Mouse (Mus musculus): ENCODE measurements around the gene Spred1. TPM values are rescaled to one million over a fixed set of nuclear protein-coding genes. Genes with fewer than 3 reads are reported as not detected.
A peak's percentile ranks its signal among the peaks of the same experiment; 100 is the strongest.

The Spred1 gene
- polyA plus RNA-seq (2014; fragmentation: Nextera tagmentation; extraction: Ambion mirVana) = 11.2 and 11.5 TPM in 2 replicates

DNA sequence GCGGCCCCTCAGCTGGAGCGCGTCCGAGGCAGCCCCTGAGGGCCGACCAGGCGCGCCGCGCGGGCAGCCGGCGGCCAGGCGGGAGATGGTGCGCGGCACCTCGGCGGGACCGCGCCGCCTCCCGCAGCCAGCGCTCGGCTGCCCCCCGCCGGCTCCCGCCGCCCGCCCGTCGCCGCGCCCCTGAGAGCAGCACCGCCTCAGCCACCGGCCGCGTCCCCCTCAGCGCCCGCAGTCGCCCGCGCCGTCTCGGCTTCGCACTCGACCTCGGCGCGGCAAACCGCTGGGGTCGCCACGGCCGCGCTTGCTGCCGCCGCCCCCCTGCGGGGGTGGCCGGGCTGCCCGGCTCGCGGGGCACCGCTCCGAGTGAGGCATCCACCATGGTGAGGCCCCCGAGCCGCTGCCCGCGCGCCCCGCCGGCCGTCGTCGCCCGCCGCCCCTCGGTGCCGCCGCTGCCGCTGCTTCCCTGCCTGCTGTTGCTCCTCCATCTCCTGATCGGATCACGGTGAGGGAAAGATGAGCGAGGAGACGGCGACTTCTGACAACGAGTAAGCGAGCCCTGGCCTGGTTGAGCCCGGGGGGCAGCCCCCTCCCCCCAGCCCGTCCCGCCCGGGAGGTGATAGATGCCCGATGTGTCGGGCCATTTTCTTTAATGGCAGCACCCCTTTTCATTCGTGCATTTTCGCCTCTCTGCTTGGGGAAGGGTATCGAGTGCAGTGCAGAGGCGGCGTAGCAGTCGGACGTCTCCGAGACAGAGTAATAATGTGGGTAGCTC is at the start of gene Spred1:
Gene Spred1, plus strand, starts transcription at position 163 of the 772 bp plus-strand sequence.
- Histone ChIP-seq H3K27me3 (replicated peaks; ENCODE audit: control insufficient read depth, insufficient read depth, low read length) (no peaks in the 10 kb centered on the region), H3K27ac (ENCODE audit: low read depth, low read length) (peak within 1 kb of the TSS; percentile 99), H3K4me2 (ENCODE audit: low read length) (peak within 1 kb of the TSS; percentile 79), H3K36me3 (ENCODE audit: control insufficient read depth, insufficient read depth, low read length) (no peaks in the 10 kb centered on the region), H3K9me3 (replicated peaks; ENCODE audit: control insufficient read depth, low read length) (no peaks in the 10 kb centered on the region), H3K4me1 (ENCODE audit: control insufficient read depth, insufficient read depth, low read length) (peaks cover 13% of the 10 kb centered on the region), H3K9ac (ENCODE audit: low read length) (peak within 1 kb of the TSS; percentile 96), H3K4me3 (ENCODE audit: low read depth, low read length) (peak within 1 kb of the TSS; percentile 91)
- WGBS = under 1% methylated on average over 57 of the region's 99 CpGs
- peak; percentile 8 for ATAC-seq
- DNase-seq (ENCODE audit: low spot score) = peak; percentile 48

DNA sequence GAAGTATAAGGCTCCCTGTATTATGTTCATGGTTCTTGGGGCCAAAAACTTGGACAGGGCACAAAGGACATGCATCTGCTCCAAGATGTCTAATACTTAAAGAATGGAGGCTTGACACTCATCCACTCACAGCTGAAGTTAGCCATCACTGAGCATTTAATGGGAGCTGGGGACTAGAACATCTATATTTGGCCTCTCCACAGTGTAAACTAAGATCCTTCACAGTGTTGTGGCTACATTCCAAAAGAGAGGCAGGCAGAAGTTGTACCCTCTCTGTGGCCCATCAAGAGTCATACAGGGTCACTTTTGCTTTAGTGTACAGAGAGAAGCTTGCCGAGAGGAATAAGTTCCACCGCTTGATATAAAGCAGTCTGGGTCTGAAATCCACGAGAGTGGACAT is 49.6 kb upstream of the Spred1 start:
- no peak overlapping the region for H3K4me3 ChIP-seq (ENCODE audit: low read depth, low read length)
- no peak overlapping the region for H3K9ac ChIP-seq (ENCODE audit: low read length)
- no peak overlapping the region for H3K27ac ChIP-seq (ENCODE audit: low read depth, low read length)
- no peaks in the 10 kb centered on the region for H3K27me3 ChIP-seq (replicated peaks; ENCODE audit: control insufficient read depth, insufficient read depth, low read length)
- H3K36me3 ChIP-seq (ENCODE audit: control insufficient read depth, insufficient read depth, low read length) = no peaks in the 10 kb centered on the region
- H3K4me1 ChIP-seq (ENCODE audit: control insufficient read depth, insufficient read depth, low read length) = no peaks in the 10 kb centered on the region
- H3K9me3 ChIP-seq (replicated peaks; ENCODE audit: control insufficient read depth, low read length) = no peaks in the 10 kb centered on the region
- no peak overlapping the region for H3K4me2 ChIP-seq (ENCODE audit: low read length)
- DNase-seq (ENCODE audit: low spot score) (no peak), ATAC-seq (no peak)
- WGBS = 91% methylated on average over 3 of the region's 3 CpGs

DNA sequence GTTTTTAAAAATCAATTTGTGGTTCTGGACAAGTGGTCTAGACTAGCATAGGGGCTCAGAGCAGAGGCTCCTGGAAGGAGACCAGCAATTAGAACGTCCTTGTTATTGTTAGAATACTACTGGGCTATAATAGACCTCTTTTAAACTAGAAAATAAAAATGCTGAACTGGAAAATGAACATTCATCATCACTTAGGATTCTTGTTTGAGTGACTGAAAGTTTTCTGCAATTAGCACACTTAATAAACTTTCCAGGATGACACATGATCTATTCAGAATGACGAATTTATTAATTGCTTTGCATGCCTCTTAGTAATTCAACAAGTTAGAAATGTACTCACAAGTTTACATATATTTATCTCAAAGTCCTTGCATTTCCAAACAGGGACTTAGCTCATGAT is 42.5 kb upstream of the Spred1 start:
- 59% methylated on average over 2 of the region's 2 CpGs for WGBS
- Histone ChIP-seq H3K9ac (ENCODE audit: low read length) (no peak overlapping the region), H3K27me3 (replicated peaks; ENCODE audit: control insufficient read depth, insufficient read depth, low read length) (no peaks in the 10 kb centered on the region), H3K4me2 (ENCODE audit: low read length) (no peak overlapping the region), H3K27ac (ENCODE audit: low read depth, low read length) (no peak overlapping the region), H3K4me3 (ENCODE audit: low read depth, low read length) (no peak overlapping the region), H3K4me1 (ENCODE audit: control insufficient read depth, insufficient read depth, low read length) (no peaks in the 10 kb centered on the region), H3K36me3 (ENCODE audit: control insufficient read depth, insufficient read depth, low read length) (no peaks in the 10 kb centered on the region), H3K9me3 (replicated peaks; ENCODE audit: control insufficient read depth, low read length) (no peaks in the 10 kb centered on the region)
- ATAC-seq = no peak
- no peak for DNase-seq (ENCODE audit: low spot score)

DNA sequence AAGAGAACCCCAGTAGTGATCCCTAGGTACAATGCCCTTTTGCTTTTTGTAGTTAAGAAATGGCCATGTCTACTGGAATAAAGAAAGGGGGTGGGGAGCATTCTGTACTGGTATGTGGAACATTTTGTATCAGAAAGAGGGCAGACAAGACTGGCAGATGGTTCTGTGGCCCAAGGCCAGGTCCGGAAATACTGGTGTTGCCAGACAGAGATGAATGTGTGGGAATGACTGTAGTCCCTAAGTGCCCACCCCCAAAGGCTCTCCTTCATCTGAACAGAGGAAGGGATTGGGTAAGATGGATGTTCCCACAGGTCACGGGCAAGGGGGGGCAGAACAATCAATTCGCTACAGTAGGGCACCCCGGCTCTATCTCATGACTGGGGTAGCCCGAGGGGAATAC is 41.6 kb upstream of the Spred1 start:
- H3K9me3 ChIP-seq (replicated peaks; ENCODE audit: control insufficient read depth, low read length) = no peaks in the 10 kb centered on the region
- no peaks in the 10 kb centered on the region for H3K27me3 ChIP-seq (replicated peaks; ENCODE audit: control insufficient read depth, insufficient read depth, low read length)
- no peaks in the 10 kb centered on the region for H3K4me1 ChIP-seq (ENCODE audit: control insufficient read depth, insufficient read depth, low read length)
- no peak overlapping the region for H3K4me2 ChIP-seq (ENCODE audit: low read length)
- no peak overlapping the region for H3K9ac ChIP-seq (ENCODE audit: low read length)
- DNase-seq (ENCODE audit: low spot score) (peak; percentile 13), ATAC-seq (no peak)
- no peaks in the 10 kb centered on the region for H3K36me3 ChIP-seq (ENCODE audit: control insufficient read depth, insufficient read depth, low read length)
- 89% methylated on average over 5 of the region's 5 CpGs for WGBS
- no peak overlapping the region for H3K27ac ChIP-seq (ENCODE audit: low read depth, low read length)
- H3K4me3 ChIP-seq (ENCODE audit: low read depth, low read length) = no peak overlapping the region

DNA sequence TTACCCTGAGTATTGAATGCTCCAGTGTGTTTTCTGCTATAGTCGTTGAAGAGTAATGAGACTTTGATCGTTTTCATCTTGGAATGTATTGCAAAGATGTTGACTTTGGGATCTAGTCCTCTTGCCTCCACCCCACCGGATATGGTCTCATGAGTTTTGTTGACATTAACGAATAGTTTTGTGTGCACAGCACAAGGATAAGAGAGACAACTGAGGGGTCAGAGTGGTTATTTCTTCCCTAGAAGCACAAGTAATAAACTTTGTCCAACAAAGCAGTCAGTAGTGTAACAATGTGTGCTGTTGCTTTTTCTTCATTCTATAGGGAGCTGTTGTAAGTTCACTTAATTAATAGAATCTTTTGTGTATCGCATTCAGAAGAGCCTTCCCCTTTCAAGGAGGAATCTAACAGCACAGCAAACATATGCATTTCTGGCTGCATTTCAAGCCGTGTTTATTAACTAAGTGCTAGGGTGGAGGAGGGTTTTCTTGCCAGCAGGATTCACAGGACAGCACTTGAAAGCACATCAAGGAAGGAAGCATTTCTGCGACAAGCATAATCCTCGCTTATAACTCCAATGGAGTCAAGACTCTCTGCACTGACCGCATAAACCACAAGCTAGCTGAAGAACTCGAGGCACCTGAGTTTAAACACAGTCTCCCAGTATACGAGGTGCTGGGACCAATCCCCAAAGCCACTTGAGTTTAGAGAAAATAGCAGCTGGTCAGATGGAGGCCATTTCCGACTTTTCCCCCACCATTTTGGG is 35.0 kb upstream of the Spred1 start:
- H3K4me1 ChIP-seq (ENCODE audit: control insufficient read depth, insufficient read depth, low read length) = peaks cover 12% of the 10 kb centered on the region
- DNase-seq (ENCODE audit: low spot score) = peak; percentile 82
- H3K9ac ChIP-seq (ENCODE audit: low read length) = no peak overlapping the region
- H3K36me3 ChIP-seq (ENCODE audit: control insufficient read depth, insufficient read depth, low read length) = no peaks in the 10 kb centered on the region
- 50% methylated on average over 12 of the region's 12 CpGs for WGBS
- no peak overlapping the region for H3K27ac ChIP-seq (ENCODE audit: low read depth, low read length)
- no peak overlapping the region for H3K4me3 ChIP-seq (ENCODE audit: low read depth, low read length)
- peak; percentile 58; the same call in 1 of the 2 replicates for ATAC-seq
- no peaks in the 10 kb centered on the region for H3K27me3 ChIP-seq (replicated peaks; ENCODE audit: control insufficient read depth, insufficient read depth, low read length)
- H3K4me2 ChIP-seq (ENCODE audit: low read length) = no peak overlapping the region
- H3K9me3 ChIP-seq (replicated peaks; ENCODE audit: control insufficient read depth, low read length) = no peaks in the 10 kb centered on the region

DNA sequence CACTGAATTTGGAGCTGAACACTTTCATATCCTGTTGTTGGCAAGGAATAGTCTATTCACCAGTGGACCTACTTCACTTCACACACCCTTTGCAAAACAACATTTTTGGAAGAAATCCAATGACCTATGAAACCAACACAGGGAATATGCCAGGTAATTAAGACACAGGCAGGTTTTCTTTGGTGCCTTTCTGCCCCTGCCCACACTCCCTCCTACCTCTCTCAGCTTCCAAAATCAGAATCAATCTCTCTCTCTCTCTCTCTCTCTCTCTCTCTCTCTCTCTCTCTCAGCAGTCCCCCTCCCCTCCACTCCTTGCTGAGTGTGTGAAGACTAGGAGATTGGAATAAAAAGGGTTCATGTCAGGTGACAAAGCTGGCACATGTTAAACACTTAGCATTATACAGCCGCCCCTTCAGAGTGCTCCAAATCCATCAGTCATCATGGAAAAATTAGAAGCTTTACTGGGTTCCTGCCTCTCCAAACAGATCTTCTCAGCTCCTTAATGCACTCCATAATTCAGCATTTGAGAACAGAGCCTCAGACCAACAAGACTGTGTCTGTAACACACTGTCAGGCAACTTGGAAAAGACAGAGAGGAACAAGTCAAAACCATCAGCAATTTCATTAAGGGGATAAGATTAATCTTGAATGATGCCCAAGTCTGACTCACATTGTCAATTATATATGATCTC is 34.3 kb upstream of the Spred1 start:
- WGBS = 42% methylated on average over 1 of the region's 1 CpGs
- peak; percentile 46 for DNase-seq (ENCODE audit: low spot score)
- no peak overlapping the region for H3K27ac ChIP-seq (ENCODE audit: low read depth, low read length)

DNA sequence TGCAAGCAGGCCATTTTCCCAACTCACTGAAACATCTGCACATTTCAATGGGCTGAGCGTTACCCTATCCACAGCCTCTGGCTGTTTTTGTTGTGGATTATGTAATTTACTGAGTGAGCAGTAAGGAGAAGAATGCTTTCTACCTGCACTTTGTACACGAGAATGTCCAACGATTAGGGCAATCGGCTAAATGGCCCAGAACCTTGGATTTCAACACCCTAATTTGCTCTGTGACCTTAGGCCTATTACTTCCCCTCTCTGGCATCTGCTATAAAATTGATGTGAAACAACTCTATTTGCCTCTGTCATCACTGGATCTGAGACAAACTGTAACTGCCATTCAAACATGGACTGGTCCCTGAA is 33.7 kb upstream of the Spred1 start:
- H3K9me3 ChIP-seq (replicated peaks; ENCODE audit: control insufficient read depth, low read length) = no peaks in the 10 kb centered on the region
- no peaks in the 10 kb centered on the region for H3K27me3 ChIP-seq (replicated peaks; ENCODE audit: control insufficient read depth, insufficient read depth, low read length)
- H3K36me3 ChIP-seq (ENCODE audit: control insufficient read depth, insufficient read depth, low read length) = no peaks in the 10 kb centered on the region
- H3K4me2 ChIP-seq (ENCODE audit: low read length) = no peak overlapping the region
- H3K9ac ChIP-seq (ENCODE audit: low read length) = no peak overlapping the region
- WGBS = 71% methylated on average over 4 of the region's 4 CpGs
- DNase-seq (ENCODE audit: low spot score) (no peak), ATAC-seq (no peak)
- no peak overlapping the region for H3K27ac ChIP-seq (ENCODE audit: low read depth, low read length)
- peaks cover 12% of the 10 kb centered on the region for H3K4me1 ChIP-seq (ENCODE audit: control insufficient read depth, insufficient read depth, low read length)
- H3K4me3 ChIP-seq (ENCODE audit: low read depth, low read length) = no peak overlapping the region

More for the DNA sequence above, 34.3 kb upstream of the Spred1 start:
- Histone ChIP-seq H3K4me3 (ENCODE audit: low read depth, low read length) (no peak overlapping the region), H3K4me1 (ENCODE audit: control insufficient read depth, insufficient read depth, low read length) (peaks cover 12% of the 10 kb centered on the region), H3K9ac (ENCODE audit: low read length) (0 out of 2 replicates have a peak overlapping the region, but pooled peaks have one; percentile 2), H3K36me3 (ENCODE audit: control insufficient read depth, insufficient read depth, low read length) (no peaks in the 10 kb centered on the region), H3K27me3 (replicated peaks; ENCODE audit: control insufficient read depth, insufficient read depth, low read length) (no peaks in the 10 kb centered on the region), H3K9me3 (replicated peaks; ENCODE audit: control insufficient read depth, low read length) (no peaks in the 10 kb centered on the region), H3K4me2 (ENCODE audit: low read length) (no peak overlapping the region)
- peak; percentile 66 for ATAC-seq

DNA sequence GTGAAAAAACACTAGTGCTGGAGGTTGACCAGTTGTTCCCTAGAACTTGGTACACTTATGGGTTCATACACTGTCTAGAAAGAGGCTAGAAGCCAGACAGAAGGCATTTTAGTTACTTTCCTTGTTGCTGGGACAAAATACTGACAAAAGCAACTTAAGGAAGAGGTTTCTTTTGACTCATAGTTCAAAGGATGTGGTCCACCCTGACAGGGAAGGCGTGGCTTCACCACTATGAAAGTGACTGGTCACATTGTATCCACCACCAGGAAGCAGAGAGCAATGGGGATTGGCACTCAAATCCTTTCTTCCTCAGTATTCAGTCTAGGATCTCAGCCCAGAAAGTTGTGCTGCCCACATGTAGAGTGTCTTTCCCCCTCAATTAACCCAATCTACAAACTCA is 31.7 kb upstream of the Spred1 start:
- Histone ChIP-seq H3K4me1 (ENCODE audit: control insufficient read depth, insufficient read depth, low read length) (peaks cover 12% of the 10 kb centered on the region), H3K9me3 (replicated peaks; ENCODE audit: control insufficient read depth, low read length) (no peaks in the 10 kb centered on the region), H3K4me3 (ENCODE audit: low read depth, low read length) (no peak overlapping the region), H3K4me2 (ENCODE audit: low read length) (no peak overlapping the region), H3K36me3 (ENCODE audit: control insufficient read depth, insufficient read depth, low read length) (no peaks in the 10 kb centered on the region), H3K27me3 (replicated peaks; ENCODE audit: control insufficient read depth, insufficient read depth, low read length) (no peaks in the 10 kb centered on the region), H3K27ac (ENCODE audit: low read depth, low read length) (no peak overlapping the region), H3K9ac (ENCODE audit: low read length) (no peak overlapping the region)
- DNase-seq (ENCODE audit: low spot score) (no peak), ATAC-seq (no peak)
- WGBS = 70% methylated on average over 1 of the region's 1 CpGs

Measured in forebrain, embryonic 14.5 days (tissue).